Comparison of ENCODE assay signal across 18 mouse cellular contexts in genomic region chr7:88215425-88215824, GRCm38 (mm10).
DNase-seq lines count a peak whose midpoint lies in the region; ATAC-seq and TF ChIP-seq lines count a peak whose summit lies in the region.
"Had no signal": no experiment of that assay in that cellular context is flagged by ENCODE, and none has a peak within 500 bp of the region (broad histone marks: within the 10 kb centered on the region; RNA-seq: fewer than 3 reads in every experiment).

No protein-coding gene starts in this region.

- H3K4me1 ChIP-seq in liver, embryonic 14.5 days (replicated peaks; ENCODE audit: control insufficient read depth in 2 of 2, insufficient read depth in 2 of 2, low read length in 1 of 2) = no peaks in the 10 kb centered on the region
- H3K4me1 ChIP-seq in liver, embryonic 12.5 days = no peaks in the 10 kb centered on the region
- H3K4me1 ChIP-seq in MEL (ENCODE audit: control insufficient read depth in 1 of 2, insufficient read depth in 2 of 2, low read length in 2 of 2) = no peaks in the 10 kb centered on the region
- H3K4me1 ChIP-seq: forebrain, embryonic 13.5 days; heart, embryonic 15.5 days; limb, embryonic 12.5 days; megakaryocyte, embryonic 14.5 days; neural tube, embryonic 15.5 days had no signal

- H3K36me3 ChIP-seq in liver, embryonic 14.5 days (replicated peaks; ENCODE audit: control insufficient read depth, insufficient read depth, low read depth) = no peaks in the 10 kb centered on the region
- no peaks in the 10 kb centered on the region for H3K36me3 ChIP-seq in liver, embryonic 12.5 days
- no peaks in the 10 kb centered on the region for H3K36me3 ChIP-seq in MEL (ENCODE audit: control insufficient read depth in 1 of 2, insufficient read depth in 2 of 2, low read length in 2 of 2)
- H3K36me3 ChIP-seq: heart, embryonic 15.5 days; kidney, embryonic 15.5 days; limb, embryonic 12.5 days; lung, embryonic 15.5 days; neural tube, embryonic 15.5 days had no signal

- no peak for ATAC-seq in liver, embryonic 14.5 days (ENCODE audit: insufficient read depth)
- no peak for ATAC-seq in liver, embryonic 12.5 days
- ATAC-seq in megakaryocyte progenitor cell, adult 5-6 weeks (replicated peaks; ENCODE audit: poor library complexity) = peak; percentile 60
- ATAC-seq: forebrain, embryonic 13.5 days; inflammation-experienced regulatory T-cells, adult 6 months had no signal

- no peak for DNase-seq in gastrocnemius, adult 2 months
- no peak for DNase-seq in gastrocnemius, postnatal 36 days
- DNase-seq in liver, embryonic 14.5 days (ENCODE audit: low read depth in 3 of 3, low spot score in 3 of 3) = no peak
- DNase-seq in MEL (ENCODE audit: low read depth, low spot score) = peak; percentile 41
- no peak for DNase-seq in natural killer cell, adult 2 months (ENCODE audit: low spot score in 2 of 2)
- no peak for DNase-seq in kidney, adult 11 months
- DNase-seq: cerebellum, postnatal 10 days; thymus, adult 18-20 months had no signal

- intact Hi-C loops in gastrocnemius, adult 2 months (cut with DNase I) = loop anchor here (2.0 to 10.0 kb wide), 2 partner anchors 141 to 329 kb away; no protein-coding TSS in a partner anchor
- intact Hi-C loops in gastrocnemius, postnatal 36 days (cut with DNase I) = loop anchor here (5.0 kb wide), 1 partner anchor 142 kb away; no protein-coding TSS in a partner anchor

- peak; percentile 63 for TF ChIP-seq CTCF in gastrocnemius, adult 2 months (IDR thresholded peaks at IDR 0.05)
- peak; percentile 5; the same call in 1 of the 2 replicates for TF ChIP-seq CTCF in liver, embryonic 14.5 days (IDR thresholded peaks at IDR 0.05; ENCODE audit: low read depth)
- peak; percentile 24 to 66 (median 29); a peak in 4 of 6 replicates for TF ChIP-seq CTCF in MEL (IDR thresholded peaks at IDR 0.05 in 2 of 3, conservative IDR thresholded peaks at IDR 0.05 in 1 of 3; ENCODE audit: control insufficient read depth in 1 of 3, insufficient read depth in 1 of 3, low read depth in 2 of 3, low read length in 3 of 3, poor library complexity in 1 of 3, severe bottlenecking in 1 of 3)

- TF ChIP-seq RAD21 in MEL (IDR thresholded peaks at IDR 0.05; ENCODE audit: low read depth, low read length) = peak; percentile 67

- no peaks in the 10 kb centered on the region for H3K9me3 ChIP-seq in liver, embryonic 14.5 days (ENCODE audit: control insufficient read depth, low read length)
- H3K9me3 ChIP-seq in liver, embryonic 12.5 days (replicated peaks) = no peaks in the 10 kb centered on the region
- H3K9me3 ChIP-seq in MEL (replicated peaks; ENCODE audit: insufficient read depth, low read length) = no peaks in the 10 kb centered on the region
- H3K9me3 ChIP-seq: forebrain, embryonic 13.5 days; heart, embryonic 15.5 days; kidney, embryonic 15.5 days; limb, embryonic 12.5 days; lung, embryonic 15.5 days; megakaryocyte, embryonic 14.5 days; neural tube, embryonic 15.5 days had no signal

- no peaks in the 10 kb centered on the region for H3K27me3 ChIP-seq in liver, embryonic 14.5 days (ENCODE audit: control insufficient read depth, insufficient read depth, low read length)
- H3K27me3 ChIP-seq in liver, embryonic 12.5 days (replicated peaks) = no peaks in the 10 kb centered on the region
- H3K27me3 ChIP-seq in MEL (ENCODE audit: control insufficient read depth in 1 of 2, insufficient read depth in 2 of 2, low read length in 2 of 2) = no peaks in the 10 kb centered on the region
- H3K27me3 ChIP-seq: forebrain, embryonic 13.5 days; heart, embryonic 15.5 days; kidney, embryonic 15.5 days; limb, embryonic 12.5 days; lung, embryonic 15.5 days; megakaryocyte, embryonic 14.5 days; neural tube, embryonic 15.5 days had no signal

- H3K4me3 ChIP-seq in gastrocnemius, adult 2 months = no peak overlapping the region
- no peak overlapping the region for H3K4me3 ChIP-seq in liver, embryonic 14.5 days (ENCODE audit: insufficient read depth in 1 of 2, low read depth in 2 of 2, low read length in 2 of 2)
- H3K4me3 ChIP-seq in liver, embryonic 12.5 days = no peak overlapping the region
- no peak overlapping the region for H3K4me3 ChIP-seq in MEL (ENCODE audit: control insufficient read depth in 1 of 2, insufficient read depth in 1 of 2, low read depth in 2 of 2, low read length in 2 of 2)
- H3K4me3 ChIP-seq: forebrain, embryonic 13.5 days; heart, embryonic 15.5 days; kidney, embryonic 15.5 days; limb, embryonic 12.5 days; lung, embryonic 15.5 days; megakaryocyte, embryonic 14.5 days; neural tube, embryonic 15.5 days had no signal

- no peaks in the 10 kb centered on the region for H3K79me2 ChIP-seq in MEL (ENCODE audit: control insufficient read depth, insufficient read depth, low read length, poor library complexity)

- no peak overlapping the region for H3K9ac ChIP-seq in liver, embryonic 14.5 days (replicated peaks)
- no peak overlapping the region for H3K9ac ChIP-seq in liver, embryonic 12.5 days
- H3K9ac ChIP-seq in MEL (ENCODE audit: control insufficient read depth, low read depth, low read length, poor library complexity, severe bottlenecking) = no peak overlapping the region
- H3K9ac ChIP-seq: forebrain, embryonic 13.5 days; heart, embryonic 15.5 days; kidney, embryonic 15.5 days; limb, embryonic 12.5 days; lung, embryonic 15.5 days; neural tube, embryonic 15.5 days had no signal

- no peak for TF ChIP-seq POLR2A in MEL (IDR thresholded peaks at IDR 0.05; ENCODE audit: control insufficient read depth in 1 of 2, insufficient read depth in 1 of 2, low read depth in 1 of 2, low read length in 2 of 2, poor library complexity in 1 of 2)

- no peak overlapping the region for H3K27ac ChIP-seq in gastrocnemius, adult 2 months
- no peak overlapping the region for H3K27ac ChIP-seq in liver, embryonic 14.5 days
- H3K27ac ChIP-seq in liver, embryonic 12.5 days = no peak overlapping the region
- H3K27ac ChIP-seq in MEL (ENCODE audit: control insufficient read depth, low read depth, low read length) = no peak overlapping the region
- H3K27ac ChIP-seq: forebrain, embryonic 13.5 days; heart, embryonic 15.5 days; limb, embryonic 12.5 days; lung, embryonic 15.5 days; neural tube, embryonic 15.5 days had no signal

- 55% methylated on average over 1 of the region's 1 CpGs for WGBS in liver, embryonic 14.5 days (ENCODE audit: insufficient replicate concordance)
- WGBS in liver, embryonic 12.5 days (ENCODE audit: insufficient replicate concordance) = 68% methylated on average over 1 of the region's 1 CpGs

- H3K4me2 ChIP-seq in liver, embryonic 14.5 days (ENCODE audit: low read depth) = no peak overlapping the region
- no peak overlapping the region for H3K4me2 ChIP-seq in liver, embryonic 12.5 days
- H3K4me2 ChIP-seq: forebrain, embryonic 13.5 days; heart, embryonic 15.5 days; kidney, embryonic 15.5 days; limb, embryonic 12.5 days; lung, embryonic 15.5 days; neural tube, embryonic 15.5 days had no signal

- no peak for TF ChIP-seq EP300 in liver, embryonic 14.5 days (IDR thresholded peaks at IDR 0.05; ENCODE audit: low read depth)
- TF ChIP-seq EP300 in MEL (IDR thresholded peaks at IDR 0.05; ENCODE audit: low read depth in 1 of 2, low read length in 2 of 2) = no peak

TF ChIP-seq in MEL, 35 proteins besides CTCF, POLR2A, EP300 and RAD21:
- TF ChIP-seq SIN3A (IDR thresholded peaks at IDR 0.05; ENCODE audit: low read length) (no peak), E2F4 (IDR thresholded peaks at IDR 0.05; ENCODE audit: borderline replicate concordance, low read depth, low read length) (no peak), ZC3H11A (IDR thresholded peaks at IDR 0.05; ENCODE audit: low read depth, low read length) (peak; percentile 78), MAX (IDR thresholded peaks at IDR 0.05; ENCODE audit: low read length) (no peak), SMC3 (IDR thresholded peaks at IDR 0.05; ENCODE audit: low read depth, low read length) (peak; percentile 85)

Comparison
In these comparisons a context has a peak if more than half of its experiments do, and no peak if none do; other contexts are left out.
1. CTCF ChIP-seq: peak in every context shown above with its lines; median percentile 63 in gastrocnemius, adult 2 months; 29 in MEL; 5 in liver, embryonic 14.5 days.